Mouse (Mus musculus) intestine, embryonic 14.5 days (tissue): ENCODE data around the gene Bco2. TPM values are rescaled to one million over a fixed set of nuclear protein-coding genes. Genes with fewer than 3 reads are reported as not detected.

Source experiments
- ATAC-seq: fragments of 200-750 bp; cut with Nextera tagmentation; replicated peaks from 2 replicates; pipeline ENCODE4 v1.8.0; 2017; ENCODE audit warnings: low read depth, moderate number of reproducible peaks, moderate TSS enrichment, moderate library complexity; ENCODE audit not compliant: low FRiP score, low TSS enrichment
- DNase-seq: peaks from one replicate; pipeline ENCODE4 v3.0.0-alpha.2; 2018; ENCODE audit warnings: low spot score
- H3K27ac ChIP-seq: fragments of 300-500 bp; sonication (generic); 2 replicates; pipeline ENCODE4 v1.5.1; 2014; ENCODE audit warnings: low read depth, mild to moderate bottlenecking, control low read depth
- H3K27me3 ChIP-seq: fragments of 300-500 bp; sonication (generic); replicated peaks from 2 replicates; pipeline ENCODE4 v1.6.1; 2014; ENCODE audit warnings: low read length, control low read depth; ENCODE audit not compliant: control insufficient read depth, insufficient read depth
- H3K36me3 ChIP-seq: fragments of 300-500 bp; sonication (generic); 2 replicates; pipeline ENCODE4 v1.6.1; 2014; ENCODE audit warnings: low read length, control low read depth; ENCODE audit not compliant: control insufficient read depth, insufficient read depth
- H3K4me1 ChIP-seq: fragments of 300-500 bp; sonication (generic); replicated peaks from 2 replicates; pipeline ENCODE4 v1.6.1; 2014; ENCODE audit warnings: low read length, control low read depth, mixed read lengths; ENCODE audit not compliant: control insufficient read depth, insufficient read depth
- H3K4me2 ChIP-seq: fragments of 300-500 bp; sonication (generic); 2 replicates; pipeline ENCODE4 v1.6.1; 2014; ENCODE audit warnings: low read length
- H3K4me3 ChIP-seq: fragments of 300-500 bp; sonication (generic); 2 replicates; pipeline ENCODE4 v1.5.1; 2014; ENCODE audit warnings: low read depth, low read length, control low read depth, mixed read lengths
- H3K9ac ChIP-seq: fragments of 300-500 bp; sonication (generic); 2 replicates; pipeline ENCODE4 v1.6.1; 2014; ENCODE audit warnings: mild to moderate bottlenecking, low read length
- H3K9me3 ChIP-seq: fragments of 300-500 bp; sonication (generic); 2 replicates; pipeline ENCODE4 v1.6.1; 2016; ENCODE audit warnings: low read length, control low read depth; ENCODE audit not compliant: control insufficient read depth
- WGBS: fragments of 180-500 bp; shearing (Covaris S2); extraction: QIAGEN DNeasy Blood & Tissue Kit; methylation state at CpG from one replicate; pipeline ENCODE4 v1.1.7; 2014; 5-methylcytosine and 5-hydroxymethylcytosine counted together
- polyA plus RNA-seq: library from polyadenylated mRNA; unstranded; fragments of >200 nt; fragmentation: Nextera tagmentation; extraction: Ambion mirVana; gene quantifications from 2 replicates; pipeline ENCODE4 v1.2.1, GENCODE M21; 2014

Gene Bco2
- polyA plus RNA-seq, 1 experiment from 2014 or later = 0.41 TPM

GRCm38 (mm10) chr9:50548936-50549335 is 6.0 kb downstream of the Bco2 start:
- H3K27me3 ChIP-seq = no peaks in the 10 kb centered on the region
- H3K4me3 ChIP-seq = no peak overlapping the region
- H3K36me3 ChIP-seq = no peaks in the 10 kb centered on the region
- ATAC-seq (no peak), DNase-seq (no peak)
- 82% methylated on average over 4 of the region's 4 CpGs for WGBS
- H3K4me2 ChIP-seq = no peak overlapping the region
- H3K27ac ChIP-seq = no peak overlapping the region
- no peaks in the 10 kb centered on the region for H3K9me3 ChIP-seq
- H3K9ac ChIP-seq = no peak overlapping the region
- no peaks in the 10 kb centered on the region for H3K4me1 ChIP-seq

- Histone ChIP-seq H3K4me2 (no peak overlapping the region), H3K4me1 (no peaks in the 10 kb centered on the region), H3K27me3 (no peaks in the 10 kb centered on the region), H3K27ac (no peak overlapping the region), H3K9ac (no peak overlapping the region), H3K4me3 (no peak overlapping the region), H3K36me3 (no peaks in the 10 kb centered on the region), H3K9me3 (no peaks in the 10 kb centered on the region)
- ATAC-seq (no peak), DNase-seq (no peak)
- WGBS = 43% methylated on average over 5 of the region's 5 CpGs
Measured at GRCm38 (mm10) chr9:50547859-50548478, 7.0 kb downstream of the Bco2 start.

- DNase-seq (no peak), ATAC-seq (no peak)
- Histone ChIP-seq H3K4me1 (no peaks in the 10 kb centered on the region), H3K9ac (no peak overlapping the region), H3K27me3 (no peaks in the 10 kb centered on the region), H3K4me2 (no peak overlapping the region), H3K36me3 (no peaks in the 10 kb centered on the region), H3K4me3 (no peak overlapping the region), H3K9me3 (no peaks in the 10 kb centered on the region), H3K27ac (no peak overlapping the region)
- WGBS = 78% methylated on average over 9 of the region's 9 CpGs
Measured at GRCm38 (mm10) chr9:50542401-50542800, 12.6 kb downstream of the Bco2 start.

GRCm38 (mm10) chr9:50540170-50540569 is 14.8 kb downstream of the Bco2 start:
- Histone ChIP-seq H3K4me2 (no peak overlapping the region), H3K9me3 (no peaks in the 10 kb centered on the region), H3K27ac (no peak overlapping the region), H3K4me3 (no peak overlapping the region), H3K36me3 (no peaks in the 10 kb centered on the region), H3K27me3 (no peaks in the 10 kb centered on the region), H3K4me1 (no peaks in the 10 kb centered on the region), H3K9ac (no peak overlapping the region)
- no peak for ATAC-seq
- 67% methylated on average over 7 of the region's 7 CpGs for WGBS
- DNase-seq = no peak

- Histone ChIP-seq H3K9me3 (no peaks in the 10 kb centered on the region), H3K36me3 (no peaks in the 10 kb centered on the region), H3K27ac (no peak overlapping the region), H3K9ac (no peak overlapping the region), H3K4me2 (no peak overlapping the region), H3K4me3 (no peak overlapping the region), H3K4me1 (no peaks in the 10 kb centered on the region), H3K27me3 (no peaks in the 10 kb centered on the region)
- ATAC-seq = no peak
- no peak for DNase-seq
- WGBS = 59% methylated on average over 4 of the region's 4 CpGs
Measured at GRCm38 (mm10) chr9:50537295-50537694, 17.7 kb downstream of the Bco2 start.

- ATAC-seq = no peak; the same call in 1 of the 2 replicates
Measured at GRCm38 (mm10) chr9:50536603-50537135, 18.3 kb downstream of the Bco2 start.

GRCm38 (mm10) chr9:50535930-50536329 is 19.1 kb downstream of the Bco2 start:
- DNase-seq = no peak
- Histone ChIP-seq H3K36me3 (no peaks in the 10 kb centered on the region), H3K4me1 (no peaks in the 10 kb centered on the region), H3K27me3 (no peaks in the 10 kb centered on the region), H3K4me2 (no peak overlapping the region), H3K27ac (no peak overlapping the region), H3K9me3 (no peaks in the 10 kb centered on the region), H3K4me3 (no peak overlapping the region), H3K9ac (no peak overlapping the region)
- WGBS = 70% methylated on average over 5 of the region's 5 CpGs
- ATAC-seq = no peak

More at GRCm38 (mm10) chr9:50536603-50537135, 18.3 kb downstream of the Bco2 start:
- no peaks in the 10 kb centered on the region for H3K27me3 ChIP-seq
- 70% methylated on average over 7 of the region's 7 CpGs for WGBS
- no peaks in the 10 kb centered on the region for H3K4me1 ChIP-seq
- no peak for DNase-seq
- no peaks in the 10 kb centered on the region for H3K36me3 ChIP-seq
- H3K4me2 ChIP-seq = no peak overlapping the region
- no peak overlapping the region for H3K9ac ChIP-seq
- H3K9me3 ChIP-seq = no peaks in the 10 kb centered on the region
- no peak overlapping the region for H3K27ac ChIP-seq
- H3K4me3 ChIP-seq = no peak overlapping the region

GRCm38 (mm10) chr9:50533791-50534190 is 21.2 kb downstream of the Bco2 start:
- Histone ChIP-seq H3K9me3 (no peaks in the 10 kb centered on the region), H3K27me3 (no peaks in the 10 kb centered on the region), H3K4me3 (no peak overlapping the region), H3K4me1 (no peaks in the 10 kb centered on the region), H3K27ac (no peak overlapping the region), H3K4me2 (no peak overlapping the region), H3K36me3 (no peaks in the 10 kb centered on the region), H3K9ac (no peak overlapping the region)
- ATAC-seq = no peak
- 70% methylated on average over 3 of the region's 3 CpGs for WGBS
- no peak for DNase-seq

- H3K36me3 ChIP-seq = no peaks in the 10 kb centered on the region
- 77% methylated on average over 11 of the region's 11 CpGs for WGBS
- no peak overlapping the region for H3K4me2 ChIP-seq
- H3K4me3 ChIP-seq = no peak overlapping the region
- H3K4me1 ChIP-seq = no peaks in the 10 kb centered on the region
- no peak overlapping the region for H3K9ac ChIP-seq
- no peaks in the 10 kb centered on the region for H3K9me3 ChIP-seq
- ATAC-seq (no peak), DNase-seq (no peak)
- no peak overlapping the region for H3K27ac ChIP-seq
- H3K27me3 ChIP-seq = no peaks in the 10 kb centered on the region
Measured at GRCm38 (mm10) chr9:50533328-50533727, 21.7 kb downstream of the Bco2 start.
